Mouse (Mus musculus) frontal cortex, postnatal 36 days (tissue): ENCODE measurements at regions not wholly inside any gene's neighbourhood (a gene's known extent, or its start where the extent isn't known, plus 50 kb on each side); places are given as distances from the start of the nearest gene placed in this dataset.

Source experiments
- DNase-seq, 2 experiments: peaks; one replicate each; pipeline ENCODE4 v3.0.0; 2022; ENCODE audit warnings: low spot score in 2 of 2

- no peak for DNase-seq
These were observed 124.1 kb downstream of the Edn3 start for GRCm38 (mm10) chr2:174884232-174885225.

- no peak for DNase-seq
These were observed 117.4 kb upstream of the Gm14444 start for GRCm38 (mm10) chr2:174892658-174893057.

GRCm38 (mm10) chr2:174897424-174897823 is 112.6 kb upstream of the Gm14444 start:
- DNase-seq: no peak

DNA sequence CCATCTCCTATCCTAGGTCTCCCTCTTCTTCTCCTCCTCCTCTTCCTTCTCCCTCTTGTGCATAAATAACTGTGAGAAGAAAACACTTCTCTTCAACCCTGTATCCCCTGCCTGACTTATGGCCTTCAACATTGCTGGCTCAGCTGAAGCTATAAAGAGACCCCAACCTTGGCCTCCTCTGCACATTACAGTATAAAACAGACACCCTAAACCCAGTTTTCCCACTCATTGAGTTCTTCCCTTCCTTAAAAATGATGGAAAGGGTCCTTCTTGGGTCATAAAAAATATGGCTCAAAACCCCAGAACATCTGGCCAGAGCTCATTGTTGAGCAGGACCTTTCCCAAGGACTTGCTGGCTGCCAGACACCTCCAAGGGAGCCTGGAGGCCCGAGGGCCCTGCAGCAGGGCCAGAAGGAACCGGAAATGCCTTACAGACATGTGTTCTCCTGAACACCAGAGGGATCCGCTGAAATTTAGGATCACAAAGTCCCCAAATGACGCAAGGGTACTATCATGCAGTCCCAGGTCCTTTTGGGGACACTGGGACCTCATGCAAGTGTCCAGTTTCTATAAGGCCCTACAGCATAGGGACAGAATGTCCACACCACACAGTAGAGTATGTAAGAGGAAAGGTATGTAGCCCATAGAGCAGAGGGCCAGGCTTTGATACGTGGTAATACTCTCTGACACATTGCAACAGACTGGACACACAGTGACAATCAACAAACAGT is 109.9 kb upstream of the Gm14444 start:
- no peak for DNase-seq

GRCm38 (mm10) chr2:174900671-174900991 is 109.4 kb upstream of the Gm14444 start:
- peak; percentile 58 to 68 for DNase-seq

DNA sequence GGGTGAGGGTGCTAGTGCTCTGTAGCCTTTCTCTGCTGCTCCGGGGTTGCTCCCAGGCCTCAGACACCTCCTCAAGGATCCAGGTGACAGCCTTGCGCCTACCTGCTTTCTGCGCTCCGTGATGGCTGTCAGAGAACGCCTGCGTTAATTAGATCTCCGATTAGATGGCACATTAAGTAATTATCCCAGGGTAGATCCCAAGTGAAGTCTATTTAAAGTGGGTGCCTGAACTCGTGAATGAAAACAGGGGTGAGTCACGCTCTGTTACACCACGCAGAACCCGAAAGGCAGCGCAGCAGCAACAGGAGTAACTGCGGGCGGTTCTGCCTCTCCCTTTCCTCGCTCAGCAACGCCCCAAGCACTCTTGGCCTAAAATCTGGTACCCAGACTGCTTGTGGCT is 108.2 kb upstream of the Gm14444 start:
- peak in 1 of 2 experiments; percentile 6 for DNase-seq

GRCm38 (mm10) chr2:174903627-174904026 is 106.4 kb upstream of the Gm14444 start:
- DNase-seq: no peak

- DNase-seq: peak; percentile 12 to 45
These were observed 104.0 kb upstream of the Gm14444 start for GRCm38 (mm10) chr2:174905865-174906639.

GRCm38 (mm10) chr2:174917146-174917905 is 92.7 kb upstream of the Gm14444 start:
- peak in 1 of 2 experiments; percentile 7 for DNase-seq

DNA sequence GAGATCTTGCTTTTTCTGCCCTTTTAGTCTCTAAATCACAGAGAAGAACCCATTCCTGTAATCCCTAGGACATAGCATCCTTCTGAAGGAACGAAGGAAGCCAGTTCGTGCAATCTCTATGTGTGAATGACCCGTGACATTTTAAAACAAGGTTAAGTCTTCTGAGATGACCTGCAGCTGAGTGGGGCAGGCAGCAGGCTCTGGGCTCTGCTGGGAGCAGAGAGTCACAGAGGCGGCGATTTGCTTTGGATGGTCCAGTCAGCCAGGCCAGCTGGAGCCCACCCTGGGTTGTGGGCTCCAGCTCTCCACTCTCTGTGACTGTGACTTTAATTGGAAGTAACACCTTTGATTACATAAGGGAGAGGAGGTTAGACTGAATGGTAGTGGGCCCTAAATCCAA is 92.1 kb upstream of the Gm14444 start:
- DNase-seq: no peak

- no peak for DNase-seq
These were observed 87.8 kb upstream of the Gm14444 start for GRCm38 (mm10) chr2:174922208-174922607.

GRCm38 (mm10) chr2:174929718-174930117 is 80.3 kb upstream of the Gm14444 start:
- DNase-seq: no peak

GRCm38 (mm10) chr2:174932137-174933012 is 77.7 kb upstream of the Gm14444 start:
- peak; percentile 90 to 97 for DNase-seq

GRCm38 (mm10) chr2:174933013-174933353 is 77.1 kb upstream of the Gm14444 start:
- no peak for DNase-seq

- peak in 1 of 2 experiments; percentile 13 for DNase-seq
These were observed 73.4 kb upstream of the Gm14444 start for GRCm38 (mm10) chr2:174936665-174937064.

DNA sequence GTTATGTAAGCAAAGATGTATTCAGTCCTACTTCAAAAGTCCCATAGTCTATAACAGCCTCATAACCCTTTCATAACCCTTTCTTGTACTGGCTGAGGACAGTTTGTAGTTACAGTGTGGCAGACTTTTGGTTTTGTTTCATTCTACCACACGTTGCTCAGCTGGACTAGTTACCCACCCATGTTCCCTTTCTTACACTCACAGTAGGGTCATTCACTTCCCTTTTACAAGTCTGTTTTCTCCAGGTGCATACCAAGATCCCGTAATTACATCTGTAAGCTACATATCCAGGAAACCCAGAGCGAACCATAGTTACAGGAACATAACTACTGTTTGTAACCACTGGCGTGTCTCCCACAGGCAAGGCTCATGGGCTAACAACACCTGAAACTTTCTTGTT is 72.1 kb upstream of the Gm14444 start:
- no peak for DNase-seq

DNA sequence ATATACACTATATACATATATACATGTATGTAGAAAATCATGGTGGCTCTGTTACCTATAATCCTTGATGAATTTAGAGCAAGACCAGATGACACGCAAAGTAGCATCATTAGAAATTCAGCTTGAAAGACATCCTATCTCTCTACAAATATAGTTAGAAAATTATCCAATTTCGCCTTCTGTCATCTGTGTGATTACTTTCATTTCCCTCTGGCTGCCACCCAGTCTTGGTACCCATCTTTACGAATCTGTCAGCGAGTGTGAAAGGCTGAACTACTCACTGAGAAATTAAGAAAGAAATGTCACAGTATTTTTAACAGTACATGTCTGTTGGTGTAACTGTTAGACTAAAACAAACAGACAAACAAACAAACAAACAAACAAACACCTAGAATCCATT is 67.8 kb upstream of the Gm14444 start:
- no peak for DNase-seq

- no peak for DNase-seq
These were observed 61.9 kb upstream of the Gm14444 start for GRCm38 (mm10) chr2:174948106-174948505.
